Mouse (Mus musculus): Measurements from ENCODE around the gene Rin3. TPM values are rescaled to one million over a fixed set of nuclear protein-coding genes. Genes with fewer than 3 reads are reported as not detected.
"Not testable (repeated sequence)": the region's sequence is repeated elsewhere in the genome, so short reads cannot be mapped to it uniquely, and the experiment has no call there.

Rin3 gene
- polyA plus RNA-seq, 1 experiment from 2014 or later: 9.9 TPM

DNA sequence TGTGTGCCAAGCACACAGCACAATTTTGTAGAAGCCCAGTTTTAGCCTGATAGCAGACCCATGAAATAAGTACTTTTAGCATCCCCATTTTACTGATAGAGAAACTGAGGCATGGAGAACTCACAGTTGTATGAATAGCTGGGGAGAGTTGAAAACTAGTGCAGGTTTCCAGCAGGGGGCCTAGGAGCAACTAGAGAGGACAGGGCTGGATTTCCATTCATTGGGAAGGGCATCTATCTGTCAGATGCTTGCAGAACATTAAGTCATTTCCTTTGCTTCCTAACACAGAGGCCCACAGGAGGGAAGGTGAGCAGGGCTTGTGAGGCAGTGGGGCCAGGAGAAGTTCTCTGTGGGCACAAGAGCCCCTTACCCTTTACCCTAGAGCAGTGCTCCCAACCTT is 27.8 kb upstream of the Rin3 start:
- H3K4me1 ChIP-seq (replicated peaks): no peaks in the 10 kb centered on the region
- H3K9ac ChIP-seq: no peak overlapping the region
- no peak overlapping the region for H3K27ac ChIP-seq (ENCODE audit: poor library complexity, severe bottlenecking)
- H3K4me2 ChIP-seq: no peak overlapping the region
- no peak for ATAC-seq (ENCODE audit: insufficient number of reproducible peaks, low FRiP score)
- H3K36me3 ChIP-seq: no peaks in the 10 kb centered on the region
- no peak overlapping the region for H3K4me3 ChIP-seq
- H3K27me3 ChIP-seq (replicated peaks): no peaks in the 10 kb centered on the region
- no peaks in the 10 kb centered on the region for H3K9me3 ChIP-seq (replicated peaks)

- H3K4me1 ChIP-seq (replicated peaks): peaks cover 10% of the 10 kb centered on the region
- H3K4me2 ChIP-seq: no peak overlapping the region
- H3K4me3 ChIP-seq: no peak overlapping the region
- H3K9ac ChIP-seq: no peak overlapping the region
- no peaks in the 10 kb centered on the region for H3K27me3 ChIP-seq (replicated peaks)
- H3K27ac ChIP-seq (ENCODE audit: poor library complexity, severe bottlenecking): no peak overlapping the region
- ATAC-seq (ENCODE audit: insufficient number of reproducible peaks, low FRiP score): no peak
- WGBS: 61% methylated on average over 3 of the region's 3 CpGs
- no peaks in the 10 kb centered on the region for H3K9me3 ChIP-seq (replicated peaks)
- H3K36me3 ChIP-seq: no peaks in the 10 kb centered on the region
Measured at GRCm38 (mm10) chr12:102258522-102259112, 24.2 kb upstream of the Rin3 start.

DNA sequence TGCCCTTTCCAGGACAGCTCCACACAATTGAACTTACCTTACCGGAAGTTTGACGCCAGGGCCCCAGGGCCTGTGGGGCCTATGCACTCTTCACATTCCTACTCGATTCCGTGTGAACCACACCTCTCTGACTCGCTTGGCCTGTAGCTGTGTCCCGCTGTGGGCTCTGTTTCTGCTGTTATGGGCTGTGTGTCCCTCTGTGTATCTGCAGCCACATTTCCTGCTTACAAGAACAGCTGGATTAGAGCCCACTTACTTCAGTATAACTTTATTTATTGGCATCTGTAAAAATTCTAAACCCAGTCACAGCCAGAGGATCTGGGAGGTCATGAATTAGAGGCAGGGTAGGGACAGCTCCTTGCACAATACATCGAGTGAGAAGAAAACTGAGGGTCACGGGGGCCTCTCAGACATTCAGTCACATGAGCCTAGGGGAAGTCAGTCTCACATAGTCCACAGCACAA is 20.9 kb upstream of the Rin3 start:
- H3K4me3 ChIP-seq: no peak overlapping the region
- H3K4me2 ChIP-seq: no peak overlapping the region
- no peak; the same call in 1 of the 2 replicates for ATAC-seq (ENCODE audit: insufficient number of reproducible peaks, low FRiP score)
- peaks cover 10% of the 10 kb centered on the region for H3K4me1 ChIP-seq (replicated peaks)
- no peaks in the 10 kb centered on the region for H3K27me3 ChIP-seq (replicated peaks)
- 29% methylated on average over 8 of the region's 8 CpGs for WGBS
- no peak overlapping the region for H3K9ac ChIP-seq
- H3K36me3 ChIP-seq: no peaks in the 10 kb centered on the region
- no peaks in the 10 kb centered on the region for H3K9me3 ChIP-seq (replicated peaks)
- no peak overlapping the region for H3K27ac ChIP-seq (ENCODE audit: poor library complexity, severe bottlenecking)

DNA sequence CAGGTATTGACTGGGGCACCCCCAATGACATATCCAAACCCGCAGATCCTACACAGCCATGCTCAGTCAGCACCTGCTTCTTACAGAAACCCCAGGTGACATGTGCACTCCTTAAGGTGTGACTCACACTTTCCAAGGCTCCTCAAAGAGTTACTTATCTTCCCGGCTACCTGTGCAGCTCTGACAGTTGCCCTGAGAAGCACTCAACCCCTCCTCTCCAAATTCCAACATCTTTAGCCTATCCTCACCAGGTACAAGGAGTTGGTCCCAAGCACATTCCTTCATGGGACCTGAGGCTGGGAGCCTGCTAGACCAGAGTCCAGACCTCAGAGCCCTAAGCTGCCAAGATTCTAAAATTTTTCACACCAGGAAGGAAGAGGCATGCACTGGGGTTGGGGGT is 20.0 kb upstream of the Rin3 start:
- peaks cover 10% of the 10 kb centered on the region for H3K4me1 ChIP-seq (replicated peaks)
- no peak overlapping the region for H3K9ac ChIP-seq
- H3K27ac ChIP-seq (ENCODE audit: poor library complexity, severe bottlenecking): no peak overlapping the region
- WGBS: 74% methylated on average over 2 of the region's 2 CpGs
- no peaks in the 10 kb centered on the region for H3K9me3 ChIP-seq (replicated peaks)
- no peaks in the 10 kb centered on the region for H3K27me3 ChIP-seq (replicated peaks)
- ATAC-seq (ENCODE audit: insufficient number of reproducible peaks, low FRiP score): no peak
- H3K4me2 ChIP-seq: no peak overlapping the region
- no peaks in the 10 kb centered on the region for H3K36me3 ChIP-seq
- no peak overlapping the region for H3K4me3 ChIP-seq

- Histone ChIP-seq H3K27me3 (replicated peaks) (no peaks in the 10 kb centered on the region), H3K4me2 (no peak overlapping the region), H3K27ac (ENCODE audit: poor library complexity, severe bottlenecking) (no peak overlapping the region), H3K9me3 (replicated peaks) (no peaks in the 10 kb centered on the region), H3K9ac (no peak overlapping the region), H3K4me1 (replicated peaks) (peaks cover 10% of the 10 kb centered on the region), H3K36me3 (no peaks in the 10 kb centered on the region), H3K4me3 (no peak overlapping the region)
- no peak for ATAC-seq (ENCODE audit: insufficient number of reproducible peaks, low FRiP score)
Measured at GRCm38 (mm10) chr12:102263249-102263648, 19.6 kb upstream of the Rin3 start.

DNA sequence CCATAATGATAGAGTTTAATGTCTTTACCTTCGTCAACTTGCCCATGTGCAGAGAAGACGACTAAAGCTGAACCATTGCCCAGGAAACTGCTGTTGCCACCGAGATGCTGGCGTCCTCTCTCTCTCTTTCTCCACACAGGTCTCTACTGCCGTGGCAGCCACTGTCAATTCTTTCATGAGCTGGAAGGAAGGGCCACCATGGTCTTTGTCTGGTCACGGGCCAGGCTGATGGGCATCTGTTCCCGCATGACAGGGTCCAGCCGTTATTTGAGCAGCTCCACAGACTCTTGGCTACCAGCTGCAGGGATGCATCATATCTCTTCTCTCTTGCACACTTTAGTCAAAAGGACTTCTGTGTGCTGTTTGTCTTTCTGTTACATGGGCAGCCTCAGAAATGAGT is 16.4 kb upstream of the Rin3 start:
- H3K9ac ChIP-seq: no peak overlapping the region
- no peak for ATAC-seq (ENCODE audit: insufficient number of reproducible peaks, low FRiP score)
- no peaks in the 10 kb centered on the region for H3K9me3 ChIP-seq (replicated peaks)
- H3K4me3 ChIP-seq: no peak overlapping the region
- no peaks in the 10 kb centered on the region for H3K36me3 ChIP-seq
- H3K27ac ChIP-seq (ENCODE audit: poor library complexity, severe bottlenecking): no peak overlapping the region
- no peaks in the 10 kb centered on the region for H3K27me3 ChIP-seq (replicated peaks)
- WGBS: 85% methylated on average over 8 of the region's 8 CpGs
- H3K4me1 ChIP-seq (replicated peaks): peaks cover 13% of the 10 kb centered on the region
- no peak overlapping the region for H3K4me2 ChIP-seq

- 40% methylated on average over 2 of the region's 2 CpGs for WGBS
- H3K4me1 ChIP-seq (replicated peaks): peaks cover 9% of the 10 kb centered on the region; the same call in 1 of the 2 replicates
- H3K36me3 ChIP-seq: no peaks in the 10 kb centered on the region
- no peak overlapping the region for H3K4me2 ChIP-seq
- no peak overlapping the region for H3K27ac ChIP-seq (ENCODE audit: poor library complexity, severe bottlenecking)
- no peaks in the 10 kb centered on the region for H3K9me3 ChIP-seq (replicated peaks)
- H3K4me3 ChIP-seq: no peak overlapping the region
- H3K27me3 ChIP-seq (replicated peaks): no peaks in the 10 kb centered on the region
- H3K9ac ChIP-seq: no peak overlapping the region
- no peak for ATAC-seq (ENCODE audit: insufficient number of reproducible peaks, low FRiP score)
Measured at GRCm38 (mm10) chr12:102269144-102269543, 13.7 kb upstream of the Rin3 start.

DNA sequence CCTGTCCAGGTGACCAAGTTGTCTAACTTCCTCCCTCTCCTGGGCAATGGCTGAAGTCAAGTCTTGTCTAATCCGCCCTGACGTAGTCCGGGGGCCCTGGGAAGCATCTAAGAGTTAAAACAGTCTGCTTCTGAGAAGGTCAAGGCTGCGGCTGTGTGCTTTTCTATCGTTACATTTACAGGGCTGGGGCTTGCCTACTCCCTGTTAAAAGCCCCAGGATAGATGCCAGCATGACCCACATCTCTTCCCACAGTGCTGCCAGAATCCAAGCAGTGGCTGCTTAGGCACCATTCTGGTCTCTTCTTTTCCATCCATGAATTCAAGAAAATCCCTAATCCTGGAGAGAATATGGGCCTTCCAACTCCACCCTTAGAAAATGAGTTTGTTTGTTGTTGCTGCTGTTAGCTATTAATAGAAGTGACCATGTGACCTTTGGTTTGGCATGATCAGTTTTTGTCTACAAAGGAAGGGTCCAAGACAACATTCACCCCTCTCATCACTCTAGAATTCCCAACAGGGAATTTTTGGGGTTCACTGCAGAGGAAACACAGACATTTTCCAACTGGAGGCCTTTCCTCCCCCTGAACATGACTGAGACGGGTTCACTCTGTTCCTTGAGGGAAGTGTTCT is 12.0 kb upstream of the Rin3 start:
- ATAC-seq (ENCODE audit: insufficient number of reproducible peaks, low FRiP score): no peak
- Histone ChIP-seq H3K4me3 (no peak overlapping the region), H3K4me1 (replicated peaks) (peaks cover 9% of the 10 kb centered on the region; the same call in 1 of the 2 replicates), H3K9me3 (replicated peaks) (no peaks in the 10 kb centered on the region), H3K4me2 (no peak overlapping the region), H3K9ac (no peak overlapping the region), H3K27me3 (replicated peaks) (no peaks in the 10 kb centered on the region), H3K27ac (ENCODE audit: poor library complexity, severe bottlenecking) (no peak overlapping the region), H3K36me3 (no peaks in the 10 kb centered on the region)
- 64% methylated on average over 6 of the region's 6 CpGs for WGBS

- H3K4me1 ChIP-seq (replicated peaks): peaks cover 9% of the 10 kb centered on the region; the same call in 1 of the 2 replicates
- H3K4me3 ChIP-seq: no peak overlapping the region
- no peak for ATAC-seq (ENCODE audit: insufficient number of reproducible peaks, low FRiP score)
- WGBS: 50% methylated on average over 4 of the region's 4 CpGs
- H3K27me3 ChIP-seq (replicated peaks): no peaks in the 10 kb centered on the region
- H3K36me3 ChIP-seq: no peaks in the 10 kb centered on the region
- no peak overlapping the region for H3K4me2 ChIP-seq
- H3K9ac ChIP-seq: no peak overlapping the region
- H3K9me3 ChIP-seq (replicated peaks): no peaks in the 10 kb centered on the region
- H3K27ac ChIP-seq (ENCODE audit: poor library complexity, severe bottlenecking): no peak overlapping the region
Measured at GRCm38 (mm10) chr12:102271447-102271846, 11.4 kb upstream of the Rin3 start.

GRCm38 (mm10) chr12:102275833-102276443 is 6.9 kb upstream of the Rin3 start:
- Histone ChIP-seq H3K27ac (ENCODE audit: poor library complexity, severe bottlenecking) (no peak overlapping the region), H3K9ac (no peak overlapping the region), H3K4me1 (replicated peaks) (peaks cover 6% of the 10 kb centered on the region; the same call in 1 of the 2 replicates), H3K27me3 (replicated peaks) (no peaks in the 10 kb centered on the region), H3K4me3 (no peak overlapping the region), H3K9me3 (replicated peaks) (peaks cover 13% of the 10 kb centered on the region), H3K4me2 (no peak overlapping the region), H3K36me3 (no peaks in the 10 kb centered on the region)
- WGBS: 55% methylated on average over 7 of the region's 7 CpGs
- no peak for ATAC-seq (ENCODE audit: insufficient number of reproducible peaks, low FRiP score)

DNA sequence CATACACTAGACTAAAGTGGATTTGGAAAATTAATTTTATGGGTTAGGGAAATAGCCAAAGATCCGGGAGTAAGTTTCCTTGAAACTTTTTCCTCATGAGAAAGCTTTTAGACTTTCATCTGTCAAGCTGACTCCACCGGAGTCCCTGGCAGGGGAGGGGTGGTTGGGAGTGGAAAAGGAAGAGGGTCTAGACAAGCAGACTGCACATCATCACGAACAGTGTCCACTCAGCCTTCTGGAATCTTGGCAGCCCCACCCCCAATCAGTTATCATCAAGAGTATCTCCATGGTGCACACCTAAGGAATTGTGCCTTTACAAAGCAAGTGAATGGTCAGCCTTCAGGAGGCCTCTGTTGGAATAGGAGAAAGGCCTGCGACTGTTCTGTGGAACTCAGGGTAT is 2.6 kb upstream of the Rin3 start:
- WGBS: 40% methylated on average over 4 of the region's 4 CpGs
- peaks cover 18% of the 10 kb centered on the region for H3K4me1 ChIP-seq (replicated peaks)
- not testable (repeated sequence) for H3K27ac ChIP-seq (ENCODE audit: poor library complexity, severe bottlenecking); H3K9ac ChIP-seq; ATAC-seq (ENCODE audit: insufficient number of reproducible peaks, low FRiP score); H3K36me3 ChIP-seq; H3K27me3 ChIP-seq (replicated peaks); H3K4me3 ChIP-seq; H3K4me2 ChIP-seq
- peaks cover 13% of the 10 kb centered on the region for H3K9me3 ChIP-seq (replicated peaks)
